Mouse (Mus musculus): ENCODE results near the gene Azin2. TPM values are rescaled to one million over a fixed set of nuclear protein-coding genes. Genes with fewer than 3 reads are reported as not detected.

The Azin2 gene
- polyA plus RNA-seq, 1 experiment, result 5.3 TPM

DNA sequence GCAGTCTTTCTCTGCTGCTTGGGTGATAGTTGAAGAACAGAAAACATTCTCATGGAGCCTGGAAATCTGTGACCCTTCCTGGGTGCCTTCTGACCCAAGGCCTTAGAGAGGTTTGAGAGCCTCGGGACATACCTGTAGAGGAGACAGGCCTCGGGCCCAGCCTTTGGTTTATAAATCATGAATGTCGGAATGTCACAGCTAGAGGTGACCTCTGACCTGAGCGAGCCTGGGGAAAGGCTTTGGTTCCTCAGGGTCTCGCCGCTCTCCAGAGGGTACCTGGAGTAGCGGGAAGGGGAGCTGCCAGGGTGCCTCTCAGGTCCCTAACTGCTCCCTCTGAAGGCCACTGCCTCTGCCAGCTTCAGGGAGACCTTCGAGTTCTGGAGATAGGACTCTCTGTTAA, 57.0 kb downstream of the Azin2 start:
- no peak for DNase-seq (ENCODE audit: low read depth in 1 of 2, low spot score in 2 of 2)
- H3K27ac ChIP-seq (ENCODE audit: insufficient read depth, low read length), result no peak overlapping the region
- no peaks in the 10 kb centered on the region for H3K4me1 ChIP-seq (ENCODE audit: control insufficient read depth, insufficient read depth, insufficient read length)
- no peaks in the 10 kb centered on the region for H3K36me3 ChIP-seq (ENCODE audit: control insufficient read depth, insufficient read depth, low read length)
- TF ChIP-seq CTCF (IDR thresholded peaks at IDR 0.05; ENCODE audit: extremely low read depth, insufficient read depth, insufficient read length, insufficient replicate concordance) (no peak), POLR2A (IDR thresholded peaks at IDR 0.05; ENCODE audit: low read depth, low read length) (no peak)
- no peak overlapping the region for H3K4me3 ChIP-seq (ENCODE audit: extremely low read depth, insufficient read depth, insufficient read length)
- 92% methylated on average over 8 of the region's 8 CpGs for whole genome bisulfite sequencing
- H3K27me3 ChIP-seq (ENCODE audit: control insufficient read depth, insufficient read depth, low read length), result no peaks in the 10 kb centered on the region

DNA sequence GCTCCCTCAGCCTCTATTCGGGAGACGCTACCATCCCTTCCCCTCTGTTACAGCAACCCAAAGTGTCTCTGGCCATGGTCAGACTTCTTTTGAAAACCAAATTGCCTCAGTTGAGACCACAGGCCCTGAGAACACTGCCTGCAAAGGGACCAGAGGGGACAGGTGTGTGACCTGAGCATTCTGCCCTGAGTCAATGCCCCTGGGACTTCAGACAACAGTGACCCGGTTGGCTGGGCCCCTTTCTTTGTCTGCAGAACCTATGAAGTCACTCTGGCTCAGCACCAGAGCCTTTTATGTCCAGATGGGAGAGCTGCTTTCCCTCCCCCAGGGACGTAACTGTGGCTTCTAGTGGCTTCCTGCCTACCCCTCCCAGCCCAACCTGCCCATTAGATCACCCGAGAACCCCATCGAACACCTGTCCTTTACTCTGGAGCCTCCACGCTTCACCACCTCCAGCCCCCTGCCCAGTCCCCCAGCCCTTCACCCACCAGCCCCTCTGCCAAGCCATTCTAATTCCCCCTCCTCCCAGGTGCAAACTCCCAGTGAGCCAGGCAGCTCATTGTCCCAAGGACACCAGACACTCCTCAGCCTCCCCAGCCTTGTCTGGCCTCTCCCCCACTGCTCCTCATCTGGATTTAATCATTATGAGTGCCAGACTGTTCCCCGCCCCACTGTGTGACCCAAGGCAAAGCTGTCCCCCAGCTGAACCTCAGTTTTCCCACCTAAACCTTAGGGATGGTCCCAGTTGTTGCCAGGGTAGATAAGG, 58.0 kb downstream of the Azin2 start:
- no peak for TF ChIP-seq POLR2A (IDR thresholded peaks at IDR 0.05; ENCODE audit: low read depth, low read length)
- TF ChIP-seq CTCF (IDR thresholded peaks at IDR 0.05; ENCODE audit: extremely low read depth, insufficient read depth, insufficient read length, insufficient replicate concordance), result no peak
- H3K27ac ChIP-seq (ENCODE audit: insufficient read depth, low read length), result no peak overlapping the region
- no peak for DNase-seq (ENCODE audit: low read depth in 1 of 2, low spot score in 2 of 2)
- no peak overlapping the region for H3K4me3 ChIP-seq (ENCODE audit: extremely low read depth, insufficient read depth, insufficient read length)
- no peaks in the 10 kb centered on the region for H3K27me3 ChIP-seq (ENCODE audit: control insufficient read depth, insufficient read depth, low read length)
- 56% methylated on average over 8 of the region's 8 CpGs for WGBS
- no peaks in the 10 kb centered on the region for H3K36me3 ChIP-seq (ENCODE audit: control insufficient read depth, insufficient read depth, low read length)
- H3K4me1 ChIP-seq (ENCODE audit: control insufficient read depth, insufficient read depth, insufficient read length), result no peaks in the 10 kb centered on the region

GRCm38 (mm10) chr4:128902390-128902789, 59.9 kb downstream of the Azin2 start:
- WGBS, result 84% methylated on average over 8 of the region's 8 CpGs
- no peaks in the 10 kb centered on the region for H3K36me3 ChIP-seq (ENCODE audit: control insufficient read depth, insufficient read depth, low read length)
- DNase-seq (ENCODE audit: low read depth in 1 of 2, low spot score in 2 of 2), result no peak
- H3K27me3 ChIP-seq (ENCODE audit: control insufficient read depth, insufficient read depth, low read length), result no peaks in the 10 kb centered on the region
- no peak overlapping the region for H3K4me3 ChIP-seq (ENCODE audit: extremely low read depth, insufficient read depth, insufficient read length)
- H3K27ac ChIP-seq (ENCODE audit: insufficient read depth, low read length), result no peak overlapping the region
- no peak for TF ChIP-seq POLR2A (IDR thresholded peaks at IDR 0.05; ENCODE audit: low read depth, low read length)
- no peak for TF ChIP-seq CTCF (IDR thresholded peaks at IDR 0.05; ENCODE audit: extremely low read depth, insufficient read depth, insufficient read length, insufficient replicate concordance)
- no peaks in the 10 kb centered on the region for H3K4me1 ChIP-seq (ENCODE audit: control insufficient read depth, insufficient read depth, insufficient read length)

DNA sequence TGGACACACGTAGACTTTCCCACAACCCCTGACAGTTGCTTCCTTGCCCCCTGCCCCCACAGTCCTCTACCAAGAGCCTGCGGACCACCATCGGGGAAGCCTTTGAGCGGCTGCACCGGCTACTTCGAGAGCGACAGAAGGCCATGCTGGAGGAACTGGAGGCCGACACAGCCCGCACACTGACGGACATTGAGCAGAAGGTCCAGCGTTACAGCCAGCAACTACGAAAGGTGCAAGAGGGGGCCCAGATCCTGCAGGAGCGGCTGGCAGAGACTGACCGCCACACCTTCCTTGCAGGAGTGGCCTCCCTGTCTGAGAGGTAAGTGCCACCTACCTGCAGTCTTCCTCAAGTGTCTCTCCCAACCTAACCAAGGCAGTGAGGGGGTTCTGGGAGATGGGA, 61.8 kb downstream of the Azin2 start:
- Histone ChIP-seq H3K4me3 (ENCODE audit: extremely low read depth, insufficient read depth, insufficient read length) (no peak overlapping the region), H3K36me3 (ENCODE audit: control insufficient read depth, insufficient read depth, low read length) (no peaks in the 10 kb centered on the region), H3K27ac (ENCODE audit: insufficient read depth, low read length) (no peak overlapping the region), H3K27me3 (ENCODE audit: control insufficient read depth, insufficient read depth, low read length) (no peaks in the 10 kb centered on the region), H3K4me1 (ENCODE audit: control insufficient read depth, insufficient read depth, insufficient read length) (no peaks in the 10 kb centered on the region)
- 95% methylated on average over 14 of the region's 14 CpGs for WGBS
- DNase-seq (ENCODE audit: low read depth in 1 of 2, low spot score in 2 of 2), result no peak
- no peak for TF ChIP-seq CTCF (IDR thresholded peaks at IDR 0.05; ENCODE audit: extremely low read depth, insufficient read depth, insufficient read length, insufficient replicate concordance)
- TF ChIP-seq POLR2A (IDR thresholded peaks at IDR 0.05; ENCODE audit: low read depth, low read length), result no peak

- WGBS, result 28% methylated on average over 6 of the region's 6 CpGs
- DNase-seq (ENCODE audit: low read depth in 1 of 2, low spot score in 2 of 2), result no peak
- H3K4me3 ChIP-seq (ENCODE audit: extremely low read depth, insufficient read depth, insufficient read length), result no peak overlapping the region
- H3K27me3 ChIP-seq (ENCODE audit: control insufficient read depth, insufficient read depth, low read length), result no peaks in the 10 kb centered on the region
- no peak overlapping the region for H3K27ac ChIP-seq (ENCODE audit: insufficient read depth, low read length)
- H3K36me3 ChIP-seq (ENCODE audit: control insufficient read depth, insufficient read depth, low read length), result no peaks in the 10 kb centered on the region
- no peaks in the 10 kb centered on the region for H3K4me1 ChIP-seq (ENCODE audit: control insufficient read depth, insufficient read depth, insufficient read length)
- no peak for TF ChIP-seq CTCF (IDR thresholded peaks at IDR 0.05; ENCODE audit: extremely low read depth, insufficient read depth, insufficient read length, insufficient replicate concordance)
These were observed 62.9 kb downstream of the Azin2 start for GRCm38 (mm10) chr4:128899332-128899731.

- no peak overlapping the region for H3K4me3 ChIP-seq (ENCODE audit: extremely low read depth, insufficient read depth, insufficient read length)
- DNase-seq (ENCODE audit: low read depth in 1 of 2, low spot score in 2 of 2), result no peak
- 49% methylated on average over 7 of the region's 7 CpGs for WGBS
- TF ChIP-seq CTCF (IDR thresholded peaks at IDR 0.05; ENCODE audit: extremely low read depth, insufficient read depth, insufficient read length, insufficient replicate concordance), result no peak
- no peak for TF ChIP-seq POLR2A (IDR thresholded peaks at IDR 0.05; ENCODE audit: low read depth, low read length)
- H3K36me3 ChIP-seq (ENCODE audit: control insufficient read depth, insufficient read depth, low read length), result no peaks in the 10 kb centered on the region
- H3K27me3 ChIP-seq (ENCODE audit: control insufficient read depth, insufficient read depth, low read length), result no peaks in the 10 kb centered on the region
- no peaks in the 10 kb centered on the region for H3K4me1 ChIP-seq (ENCODE audit: control insufficient read depth, insufficient read depth, insufficient read length)
- H3K27ac ChIP-seq (ENCODE audit: insufficient read depth, low read length), result no peak overlapping the region
These were observed 64.3 kb downstream of the Azin2 start for GRCm38 (mm10) chr4:128897911-128898421.

DNA sequence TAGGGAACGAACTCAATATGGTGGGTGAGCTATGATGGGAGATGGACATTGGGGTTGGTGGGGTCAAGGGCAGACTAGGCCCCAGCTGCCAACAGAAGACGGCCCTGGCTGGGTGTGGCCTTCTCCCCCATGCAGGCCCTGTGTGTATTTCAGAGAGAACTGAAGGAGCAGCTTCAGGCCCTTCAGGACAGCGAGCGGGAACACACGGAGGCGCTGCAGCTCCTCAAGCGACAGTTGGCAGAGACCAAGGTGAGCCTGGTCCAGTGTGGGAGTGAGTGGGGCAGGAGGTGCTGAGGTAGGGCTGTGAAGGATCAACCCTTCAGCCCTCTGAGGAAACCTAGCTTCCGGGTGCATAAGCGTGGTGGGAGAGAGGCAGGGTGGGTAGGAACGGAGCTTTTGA, 65.6 kb downstream of the Azin2 start:
- DNase-seq (ENCODE audit: low read depth in 1 of 2, low spot score in 2 of 2), result no peak

More for the DNA sequence above, 65.6 kb downstream of the Azin2 start:
- H3K27me3 ChIP-seq (ENCODE audit: control insufficient read depth, insufficient read depth, low read length), result no peaks in the 10 kb centered on the region
- no peak overlapping the region for H3K27ac ChIP-seq (ENCODE audit: insufficient read depth, low read length)
- TF ChIP-seq POLR2A (IDR thresholded peaks at IDR 0.05; ENCODE audit: low read depth, low read length) (no peak), CTCF (IDR thresholded peaks at IDR 0.05; ENCODE audit: extremely low read depth, insufficient read depth, insufficient read length, insufficient replicate concordance) (no peak)
- no peaks in the 10 kb centered on the region for H3K36me3 ChIP-seq (ENCODE audit: control insufficient read depth, insufficient read depth, low read length)
- WGBS, result 95% methylated on average over 10 of the region's 10 CpGs
- H3K4me1 ChIP-seq (ENCODE audit: control insufficient read depth, insufficient read depth, insufficient read length), result no peaks in the 10 kb centered on the region
- H3K4me3 ChIP-seq (ENCODE audit: extremely low read depth, insufficient read depth, insufficient read length), result no peak overlapping the region
